Mouse (Mus musculus) forebrain, embryonic 16.5 days (tissue): ENCODE results near the gene H2afy. TPM values are rescaled to one million over a fixed set of nuclear protein-coding genes. Genes with fewer than 3 reads are reported as not detected.
"Not testable (repeated sequence)": the region's sequence is repeated elsewhere in the genome, so short reads cannot be mapped to it uniquely, and the experiment has no call there.

ENCODE experiments used
- ATAC-seq: fragments of 200-750 bp; cut with Nextera tagmentation; 2 replicates; pipeline ENCODE4 v1.8.0; 2017; ENCODE audit warnings: mild to moderate bottlenecking, moderate library complexity
- H3K27ac ChIP-seq: fragments of 300-500 bp; sonication (generic); 2 replicates; pipeline ENCODE4 v1.5.1; 2014; ENCODE audit warnings: low read length, control low read depth
- H3K27me3 ChIP-seq: fragments of 300-500 bp; sonication (generic); replicated peaks from 2 replicates; pipeline ENCODE4 v1.6.1; 2014; ENCODE audit warnings: low read length; ENCODE audit not compliant: control insufficient read depth, insufficient read depth
- H3K36me3 ChIP-seq: fragments of 300-500 bp; sonication (generic); 2 replicates; pipeline ENCODE4 v1.6.1; 2014; ENCODE audit not compliant: control insufficient read depth, insufficient read depth
- H3K4me1 ChIP-seq: fragments of 300-500 bp; sonication (generic); replicated peaks from 2 replicates; pipeline ENCODE4 v1.6.1; 2014; ENCODE audit warnings: low read length; ENCODE audit not compliant: control insufficient read depth, insufficient read depth
- H3K4me2 ChIP-seq: fragments of 300-500 bp; sonication (generic); 2 replicates; pipeline ENCODE4 v1.6.1; 2014; ENCODE audit warnings: mild to moderate bottlenecking, low read length, control low read depth
- H3K4me3 ChIP-seq: fragments of 300-500 bp; sonication (generic); replicated peaks from 2 replicates; pipeline ENCODE4 v1.5.1; 2014; ENCODE audit warnings: mild to moderate bottlenecking, low read length, control low read depth
- H3K9ac ChIP-seq: fragments of 300-500 bp; sonication (generic); replicated peaks from 2 replicates; pipeline ENCODE4 v1.6.1; 2014; ENCODE audit warnings: low read depth, low read length, control low read depth
- H3K9me3 ChIP-seq: fragments of 300-500 bp; sonication (generic); 2 replicates; pipeline ENCODE4 v1.6.1; 2016; ENCODE audit warnings: low read length; ENCODE audit not compliant: control insufficient read depth
- WGBS: fragments of 180-500 bp; shearing (Covaris S2); extraction: QIAGEN DNeasy Blood & Tissue Kit; methylation state at CpG from one replicate; pipeline ENCODE4 v1.1.7; 2014; 5-methylcytosine and 5-hydroxymethylcytosine counted together
- polyA plus RNA-seq: library from polyadenylated mRNA; unstranded; fragments of >200 nt; fragmentation: Nextera tagmentation; extraction: Ambion mirVana; gene quantifications from 2 replicates; pipeline ENCODE4 v1.2.1, GENCODE M21; 2015

Gene H2afy
- polyA plus RNA-seq, 1 experiment from 2014 or later = 370 TPM

GRCm38 (mm10) chr13:56050246-56050645 lies 85.9 kb downstream of the H2afy start:
- Histone ChIP-seq H3K4me3 (no peak overlapping the region), H3K9ac (no peak overlapping the region), H3K4me2 (no peak overlapping the region), H3K27ac (no peak overlapping the region), H3K36me3 (no peaks in the 10 kb centered on the region), H3K4me1 (0 out of 2 replicates have a peak, but pooled peaks cover 2% of the 10 kb centered on the region), H3K27me3 (no peaks in the 10 kb centered on the region), H3K9me3 (no peaks in the 10 kb centered on the region)
- ATAC-seq = no peak
- 38% methylated on average over 6 of the region's 6 CpGs for WGBS

DNA sequence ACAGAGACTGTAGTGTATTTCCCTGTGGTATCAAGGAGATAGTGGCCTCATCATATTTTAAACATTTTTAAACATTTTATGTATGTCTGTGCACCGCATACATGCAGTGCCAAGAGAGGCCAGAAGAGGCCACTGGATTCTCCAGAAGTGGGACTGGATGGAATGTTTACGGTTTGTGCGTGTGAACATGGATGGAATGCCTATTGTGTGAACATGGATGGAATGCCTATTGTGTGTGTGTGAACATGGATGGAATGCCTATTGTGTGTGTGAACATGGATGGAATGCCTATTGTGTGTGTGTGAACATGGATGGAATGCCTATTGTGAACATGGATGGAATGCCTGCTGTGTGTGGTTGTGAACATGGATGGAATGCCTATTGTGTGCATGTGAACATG lies 93.9 kb downstream of the H2afy start:
- no peaks in the 10 kb centered on the region for H3K9me3 ChIP-seq
- no peak overlapping the region for H3K4me3 ChIP-seq
- 92% methylated on average over 3 of the region's 3 CpGs for WGBS
- no peaks in the 10 kb centered on the region for H3K27me3 ChIP-seq
- no peak overlapping the region for H3K9ac ChIP-seq
- H3K4me2 ChIP-seq = no peak overlapping the region
- no peak overlapping the region for H3K27ac ChIP-seq
- no peak for ATAC-seq
- no peaks in the 10 kb centered on the region for H3K4me1 ChIP-seq
- no peaks in the 10 kb centered on the region for H3K36me3 ChIP-seq

GRCm38 (mm10) chr13:56040621-56041020 lies 95.5 kb downstream of the H2afy start:
- H3K4me3 ChIP-seq = no peak overlapping the region
- H3K4me2 ChIP-seq = no peak overlapping the region
- ATAC-seq = peak; percentile 65
- 58% methylated on average over 3 of the region's 3 CpGs for WGBS
- no peak overlapping the region for H3K9ac ChIP-seq
- H3K36me3 ChIP-seq = no peaks in the 10 kb centered on the region
- H3K9me3 ChIP-seq = no peaks in the 10 kb centered on the region
- no peaks in the 10 kb centered on the region for H3K4me1 ChIP-seq
- H3K27ac ChIP-seq = no peak overlapping the region
- no peaks in the 10 kb centered on the region for H3K27me3 ChIP-seq

- Histone ChIP-seq H3K9ac (no peak overlapping the region), H3K4me2 (no peak overlapping the region), H3K36me3 (no peaks in the 10 kb centered on the region), H3K27ac (no peak overlapping the region), H3K4me1 (no peaks in the 10 kb centered on the region), H3K4me3 (no peak overlapping the region), H3K9me3 (no peaks in the 10 kb centered on the region), H3K27me3 (no peaks in the 10 kb centered on the region)
- 81% methylated on average over 10 of the region's 10 CpGs for WGBS
- ATAC-seq = no peak
Observed at GRCm38 (mm10) chr13:56039610-56040371, 96.4 kb downstream of the H2afy start.

DNA sequence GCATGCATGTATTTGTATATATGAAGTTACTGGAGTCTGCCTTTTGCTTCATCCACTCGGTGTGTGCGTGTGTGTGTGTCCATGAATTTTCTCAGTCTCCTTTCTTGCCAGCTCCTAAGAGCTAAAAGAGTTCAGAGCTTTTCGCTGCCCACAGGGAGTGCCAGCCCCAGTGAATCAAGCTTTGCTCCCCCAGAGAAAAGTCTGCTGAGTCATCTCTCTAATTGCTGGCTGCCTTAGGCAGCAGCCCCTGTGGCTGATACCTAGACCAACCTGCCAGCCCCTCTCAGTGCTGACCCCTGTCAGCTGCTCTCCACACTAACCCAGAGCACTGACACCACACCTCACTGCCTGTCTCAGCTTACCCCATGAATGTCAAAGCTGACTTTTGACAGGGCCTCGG lies 107.2 kb downstream of the H2afy start:
- Histone ChIP-seq H3K9ac (no peak overlapping the region), H3K4me3 (no peak overlapping the region), H3K27me3 (no peaks in the 10 kb centered on the region), H3K4me1 (no peaks in the 10 kb centered on the region), H3K36me3 (no peaks in the 10 kb centered on the region), H3K9me3 (no peaks in the 10 kb centered on the region), H3K27ac (no peak overlapping the region), H3K4me2 (no peak overlapping the region)
- ATAC-seq = no peak
- 72% methylated on average over 4 of the region's 4 CpGs for WGBS

DNA sequence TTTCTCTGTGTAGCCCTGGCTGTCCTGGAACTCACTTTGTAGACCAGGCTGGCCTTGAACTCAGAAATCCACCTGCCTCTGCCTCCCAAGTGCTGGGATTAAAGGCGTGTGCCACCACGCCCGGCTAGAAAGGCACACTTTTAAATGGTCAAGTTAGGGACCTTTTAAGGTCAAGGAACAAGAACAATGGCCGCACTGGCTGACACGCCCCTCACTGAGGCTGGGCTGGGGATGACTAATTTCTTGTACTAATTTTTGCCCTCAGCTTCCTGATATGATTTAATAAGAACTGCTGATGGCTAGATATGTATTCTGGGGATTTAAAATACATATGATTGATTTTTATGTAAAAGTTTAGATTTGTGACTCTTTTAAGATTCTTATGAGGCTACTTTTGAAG lies 108.2 kb downstream of the H2afy start:
- H3K36me3 ChIP-seq, H3K27me3 ChIP-seq, H3K9ac ChIP-seq, H3K4me2 ChIP-seq, H3K4me1 ChIP-seq, ATAC-seq, H3K9me3 ChIP-seq, H3K27ac ChIP-seq, H3K4me3 ChIP-seq: not testable (repeated sequence)
- whole genome bisulfite sequencing = 67% methylated on average over 5 of the region's 5 CpGs

DNA sequence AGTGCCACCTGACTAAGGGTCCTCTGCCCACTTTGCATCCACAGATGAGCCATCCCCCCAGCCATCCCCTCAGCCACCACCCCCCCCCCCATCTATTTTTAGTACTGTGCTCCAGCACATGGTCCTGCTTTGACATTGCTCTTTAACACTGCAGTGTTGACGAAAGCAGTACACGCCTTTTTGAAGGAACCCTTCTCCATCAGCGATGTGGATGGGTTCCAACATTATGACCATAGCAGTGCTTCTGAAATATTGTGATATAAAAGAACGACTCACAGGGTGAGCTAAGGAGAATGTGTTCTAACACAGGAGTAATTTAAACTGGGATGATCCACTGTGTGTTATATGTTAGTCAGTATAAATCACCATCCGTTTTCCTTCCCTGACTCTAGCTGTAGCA lies 109.5 kb downstream of the H2afy start:
- WGBS = 91% methylated on average over 5 of the region's 5 CpGs
- Histone ChIP-seq H3K27ac (no peak overlapping the region), H3K9me3 (no peaks in the 10 kb centered on the region), H3K4me3 (no peak overlapping the region), H3K27me3 (no peaks in the 10 kb centered on the region), H3K9ac (no peak overlapping the region), H3K4me2 (no peak overlapping the region), H3K36me3 (no peaks in the 10 kb centered on the region), H3K4me1 (no peaks in the 10 kb centered on the region)
- no peak for ATAC-seq

DNA sequence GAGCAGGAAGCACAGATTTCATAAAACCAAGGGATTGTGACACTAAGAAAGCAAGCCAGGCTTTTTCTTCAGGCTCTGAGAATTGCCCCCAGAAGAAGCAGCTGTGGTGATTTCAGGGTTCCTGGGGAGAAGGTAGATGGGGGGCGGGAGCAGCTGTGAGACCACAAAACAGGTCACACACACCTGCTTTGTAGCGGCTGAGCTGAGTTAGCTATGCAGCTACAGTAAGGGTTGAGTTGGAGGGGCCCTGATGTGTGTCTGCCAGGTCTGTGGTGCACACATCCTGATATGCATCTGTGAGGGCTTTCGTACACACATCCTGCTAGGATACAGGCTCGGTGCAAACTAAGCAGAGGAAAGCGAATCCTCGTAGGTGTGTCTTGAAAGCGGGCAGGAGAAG lies 110.1 kb downstream of the H2afy start:
- H3K27ac ChIP-seq = no peak overlapping the region
- H3K4me2 ChIP-seq = no peak overlapping the region
- H3K9ac ChIP-seq = no peak overlapping the region
- H3K27me3 ChIP-seq = no peaks in the 10 kb centered on the region
- no peak overlapping the region for H3K4me3 ChIP-seq
- no peaks in the 10 kb centered on the region for H3K4me1 ChIP-seq
- no peak for ATAC-seq
- no peaks in the 10 kb centered on the region for H3K36me3 ChIP-seq
- 86% methylated on average over 7 of the region's 7 CpGs for WGBS
- H3K9me3 ChIP-seq = no peaks in the 10 kb centered on the region

DNA sequence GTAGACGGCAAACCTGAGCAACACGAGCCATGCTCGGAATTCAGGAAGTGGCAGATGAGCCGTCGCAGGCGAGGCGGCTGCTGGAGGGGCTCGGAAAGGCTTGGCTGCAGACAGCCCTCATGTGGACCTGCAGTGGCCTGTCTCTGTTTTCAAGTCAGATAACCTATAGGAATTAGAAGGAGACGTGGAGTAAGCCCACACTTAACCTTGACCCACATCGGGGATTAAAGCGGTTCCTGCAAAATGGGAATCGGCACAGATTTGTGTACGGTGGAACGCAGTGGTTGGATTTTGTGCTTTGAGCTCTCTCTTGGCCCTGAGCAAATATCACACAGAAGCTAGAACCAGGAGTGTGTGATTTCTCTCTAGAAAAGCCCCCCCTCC lies 111.1 kb downstream of the H2afy start:
- Histone ChIP-seq H3K9me3 (no peaks in the 10 kb centered on the region), H3K4me3 (no peak overlapping the region), H3K27me3 (no peaks in the 10 kb centered on the region), H3K4me2 (no peak overlapping the region), H3K27ac (no peak overlapping the region), H3K4me1 (no peaks in the 10 kb centered on the region), H3K9ac (no peak overlapping the region), H3K36me3 (no peaks in the 10 kb centered on the region)
- ATAC-seq = no peak
- 78% methylated on average over 14 of the region's 14 CpGs for WGBS
